Mouse (Mus musculus): ENCODE data around the gene Mrpl51. TPM values are rescaled to one million over a fixed set of nuclear protein-coding genes. Genes with fewer than 3 reads are reported as not detected.

The Mrpl51 gene
- polyA plus RNA-seq (2012; ENCODE audit: insufficient read depth, insufficient read length, missing spikeins) = 68.6 and 82.0 TPM in 2 replicates

- Histone ChIP-seq H3K4me3 (ENCODE audit: insufficient read depth, low read length) (peak within 1 kb of the TSS; percentile 94), H3K27ac (ENCODE audit: insufficient read depth, low read depth, low read length) (peak within 1 kb of the TSS; percentile 96), H3K4me1 (ENCODE audit: control insufficient read depth, insufficient read depth, low read length) (peaks cover 5% of the 10 kb centered on the region)
- TF ChIP-seq POLR2A (IDR thresholded peaks at IDR 0.05; ENCODE audit: borderline replicate concordance, low read depth, low read length) = 0 out of 2 replicates have a peak, but pooled peaks have one; percentile 50
- no peak for TF ChIP-seq CTCF (IDR thresholded peaks at IDR 0.05; ENCODE audit: low read depth, low read length)
These were observed at the start of gene Mrpl51, which contains the start of gene Ncapd2 for GRCm38 (mm10) chr6:125191332-125192015. Gene Mrpl51, plus strand, starts transcription at chr6:125191801. Gene Ncapd2, minus strand, starts transcription at chr6:125191701.

- Histone ChIP-seq H3K27ac (ENCODE audit: insufficient read depth, low read depth, low read length) (no peak overlapping the region), H3K4me3 (ENCODE audit: insufficient read depth, low read length) (no peak overlapping the region), H3K4me1 (ENCODE audit: control insufficient read depth, insufficient read depth, low read length) (peaks cover 14% of the 10 kb centered on the region)
- TF ChIP-seq CTCF (IDR thresholded peaks at IDR 0.05; ENCODE audit: low read depth, low read length) (no peak), POLR2A (IDR thresholded peaks at IDR 0.05; ENCODE audit: borderline replicate concordance, low read depth, low read length) (no peak)
These were observed 49.2 kb upstream of the Mrpl51 start for GRCm38 (mm10) chr6:125142436-125142835.

- Histone ChIP-seq H3K27ac (ENCODE audit: insufficient read depth, low read depth, low read length) (no peak overlapping the region), H3K4me1 (ENCODE audit: control insufficient read depth, insufficient read depth, low read length) (peaks cover 20% of the 10 kb centered on the region), H3K4me3 (ENCODE audit: insufficient read depth, low read length) (no peak overlapping the region)
- no peak for TF ChIP-seq POLR2A (IDR thresholded peaks at IDR 0.05; ENCODE audit: borderline replicate concordance, low read depth, low read length)
- TF ChIP-seq CTCF (IDR thresholded peaks at IDR 0.05; ENCODE audit: low read depth, low read length) = no peak
These were observed 48.5 kb upstream of the Mrpl51 start for GRCm38 (mm10) chr6:125143128-125143527.

GRCm38 (mm10) chr6:125143904-125144303 is 47.7 kb upstream of the Mrpl51 start:
- Histone ChIP-seq H3K4me1 (ENCODE audit: control insufficient read depth, insufficient read depth, low read length) (peaks cover 24% of the 10 kb centered on the region), H3K4me3 (ENCODE audit: insufficient read depth, low read length) (no peak overlapping the region), H3K27ac (ENCODE audit: insufficient read depth, low read depth, low read length) (no peak overlapping the region)
- TF ChIP-seq CTCF (IDR thresholded peaks at IDR 0.05; ENCODE audit: low read depth, low read length) (no peak), POLR2A (IDR thresholded peaks at IDR 0.05; ENCODE audit: borderline replicate concordance, low read depth, low read length) (no peak)

GRCm38 (mm10) chr6:125145001-125145400 is 46.6 kb upstream of the Mrpl51 start, which contains the start of gene Iffo1:
Gene Iffo1, plus strand, starts transcription at chr6:125145241.
- peak within 1 kb of the TSS; percentile 40 for H3K27ac ChIP-seq (ENCODE audit: insufficient read depth, low read depth, low read length)
- H3K4me1 ChIP-seq (ENCODE audit: control insufficient read depth, insufficient read depth, low read length) = peaks cover 34% of the 10 kb centered on the region
- TF ChIP-seq POLR2A (IDR thresholded peaks at IDR 0.05; ENCODE audit: borderline replicate concordance, low read depth, low read length) = 0 out of 2 replicates have a peak, but pooled peaks have one; percentile 10
- TF ChIP-seq CTCF (IDR thresholded peaks at IDR 0.05; ENCODE audit: low read depth, low read length) = no peak
- H3K4me3 ChIP-seq (ENCODE audit: insufficient read depth, low read length) = peak within 1 kb of the TSS; percentile 87

GRCm38 (mm10) chr6:125145479-125145951 is 46.1 kb upstream of the Mrpl51 start:
- peak overlapping the region; percentile 87 for H3K4me3 ChIP-seq (ENCODE audit: insufficient read depth, low read length)
- H3K4me1 ChIP-seq (ENCODE audit: control insufficient read depth, insufficient read depth, low read length) = peaks cover 34% of the 10 kb centered on the region
- H3K27ac ChIP-seq (ENCODE audit: insufficient read depth, low read depth, low read length) = peak overlapping the region; percentile 36
- no peak for TF ChIP-seq CTCF (IDR thresholded peaks at IDR 0.05; ENCODE audit: low read depth, low read length)
- TF ChIP-seq POLR2A (IDR thresholded peaks at IDR 0.05; ENCODE audit: borderline replicate concordance, low read depth, low read length) = no peak

GRCm38 (mm10) chr6:125146148-125146547 is 45.5 kb upstream of the Mrpl51 start:
- H3K4me3 ChIP-seq (ENCODE audit: insufficient read depth, low read length) = peak overlapping the region; percentile 87
- TF ChIP-seq POLR2A (IDR thresholded peaks at IDR 0.05; ENCODE audit: borderline replicate concordance, low read depth, low read length) = no peak
- TF ChIP-seq CTCF (IDR thresholded peaks at IDR 0.05; ENCODE audit: low read depth, low read length) = no peak
- peak overlapping the region; percentile 40 for H3K27ac ChIP-seq (ENCODE audit: insufficient read depth, low read depth, low read length)
- H3K4me1 ChIP-seq (ENCODE audit: control insufficient read depth, insufficient read depth, low read length) = peaks cover 34% of the 10 kb centered on the region

- Histone ChIP-seq H3K4me1 (ENCODE audit: control insufficient read depth, insufficient read depth, low read length) (peaks cover 34% of the 10 kb centered on the region), H3K4me3 (ENCODE audit: insufficient read depth, low read length) (peak overlapping the region; percentile 87), H3K27ac (ENCODE audit: insufficient read depth, low read depth, low read length) (peak overlapping the region; percentile 62)
- no peak for TF ChIP-seq CTCF (IDR thresholded peaks at IDR 0.05; ENCODE audit: low read depth, low read length)
- no peak for TF ChIP-seq POLR2A (IDR thresholded peaks at IDR 0.05; ENCODE audit: borderline replicate concordance, low read depth, low read length)
These were observed 44.8 kb upstream of the Mrpl51 start for GRCm38 (mm10) chr6:125146797-125147196.

GRCm38 (mm10) chr6:125147329-125147728 is 44.3 kb upstream of the Mrpl51 start:
- peak overlapping the region; percentile 62 for H3K27ac ChIP-seq (ENCODE audit: insufficient read depth, low read depth, low read length)
- H3K4me1 ChIP-seq (ENCODE audit: control insufficient read depth, insufficient read depth, low read length) = peaks cover 34% of the 10 kb centered on the region
- H3K4me3 ChIP-seq (ENCODE audit: insufficient read depth, low read length) = peak overlapping the region; percentile 32
- TF ChIP-seq CTCF (IDR thresholded peaks at IDR 0.05; ENCODE audit: low read depth, low read length) (no peak), POLR2A (IDR thresholded peaks at IDR 0.05; ENCODE audit: borderline replicate concordance, low read depth, low read length) (no peak)
